8 mouse cellular contexts compared by ENCODE assay signal in genomic region chr9:56864216-56864729, GRCm38 (mm10). TPM values are rescaled to one million over a fixed set of nuclear protein-coding genes. Genes with fewer than 3 reads are reported as not detected.
DNase-seq lines count a peak whose midpoint lies in the region; ATAC-seq and TF ChIP-seq lines count a peak whose summit lies in the region.

Odf3l1 (minus strand) TSS chr9:56864679.

- H3K27me3 ChIP-seq in heart, adult 2 months (ENCODE audit: control insufficient read depth, insufficient read depth, low read length) = no peaks in the 10 kb centered on the region
- H3K27me3 ChIP-seq in forebrain, embryonic 10.5 days (ENCODE audit: poor library complexity, severe bottlenecking) = peaks cover 61% of the 10 kb centered on the region
- H3K27me3 ChIP-seq in intestine, postnatal 0 days (replicated peaks; ENCODE audit: control insufficient read depth, insufficient read depth, low read length) = no peaks in the 10 kb centered on the region
- H3K27me3 ChIP-seq in midbrain, embryonic 12.5 days = peaks cover 33% of the 10 kb centered on the region

- DNase-seq in heart, adult 2 months = peak in 1 of 2 experiments; percentile 48
- DNase-seq in heart, adult 9 months (ENCODE audit: low spot score in 2 of 2) = no peak
- no peak for DNase-seq in forebrain, embryonic 10.5 days (ENCODE audit: extremely low spot score, low spot score)
- DNase-seq in urinary bladder, postnatal 25 days (ENCODE audit: low spot score) = no peak
- no peak for DNase-seq in MN1 (ENCODE audit: low spot score)

- no peaks in the 10 kb centered on the region for H3K36me3 ChIP-seq in heart, adult 2 months (ENCODE audit: control insufficient read depth, insufficient read depth, low read length)
- H3K36me3 ChIP-seq in forebrain, embryonic 10.5 days (replicated peaks) = no peaks in the 10 kb centered on the region
- no peaks in the 10 kb centered on the region for H3K36me3 ChIP-seq in intestine, postnatal 0 days (ENCODE audit: control insufficient read depth, insufficient read depth)
- no peaks in the 10 kb centered on the region for H3K36me3 ChIP-seq in midbrain, embryonic 12.5 days

- H3K9me3 ChIP-seq in forebrain, embryonic 10.5 days = no peaks in the 10 kb centered on the region
- H3K9me3 ChIP-seq in intestine, postnatal 0 days (ENCODE audit: control insufficient read depth) = no peaks in the 10 kb centered on the region
- no peaks in the 10 kb centered on the region for H3K9me3 ChIP-seq in midbrain, embryonic 12.5 days

- peak within 1 kb of the TSS; percentile 60 for H3K4me2 ChIP-seq in intestine, postnatal 0 days (replicated peaks; ENCODE audit: low read depth)
- peak within 1 kb of the TSS; percentile 54 for H3K4me2 ChIP-seq in midbrain, embryonic 12.5 days (replicated peaks)

- no peaks in the 10 kb centered on the region for H3K79me2 ChIP-seq in heart, adult 2 months (replicated peaks; ENCODE audit: control insufficient read depth, insufficient read depth, low read length)

- TF ChIP-seq EP300 in heart, adult 2 months (IDR thresholded peaks at IDR 0.05; ENCODE audit: insufficient read depth, low read depth, low read length) = 0 out of 2 replicates have a peak, but pooled peaks have one; percentile 7

- H3K9ac ChIP-seq in heart, adult 2 months (ENCODE audit: low read depth, low read length) = peak within 1 kb of the TSS; percentile 62
- H3K9ac ChIP-seq in intestine, postnatal 0 days (ENCODE audit: low read depth, low read length) = peak within 1 kb of the TSS; percentile 38
- peak within 1 kb of the TSS; percentile 21; the same call in 1 of the 2 replicates for H3K9ac ChIP-seq in midbrain, embryonic 12.5 days (replicated peaks)

- H3K4me1 ChIP-seq in heart, adult 2 months (ENCODE audit: control insufficient read depth, insufficient read depth, low read length) = peaks cover 9% of the 10 kb centered on the region
- peaks cover 35% of the 10 kb centered on the region for H3K4me1 ChIP-seq in forebrain, embryonic 10.5 days
- peaks cover 8% of the 10 kb centered on the region; the same call in 1 of the 2 replicates for H3K4me1 ChIP-seq in intestine, postnatal 0 days (replicated peaks; ENCODE audit: control insufficient read depth, insufficient read depth, low read length)
- H3K4me1 ChIP-seq in midbrain, embryonic 12.5 days = peaks cover 21% of the 10 kb centered on the region

- WGBS in heart, adult 2 months = 13% methylated on average over 3 of the region's 3 CpGs
- 32% methylated on average over 3 of the region's 3 CpGs for WGBS in forebrain, embryonic 10.5 days
- 23% methylated on average over 3 of the region's 3 CpGs for WGBS in intestine, postnatal 0 days
- WGBS in midbrain, embryonic 12.5 days = 22% methylated on average over 3 of the region's 3 CpGs

- peak within 1 kb of the TSS; percentile 57 for H3K4me3 ChIP-seq in heart, adult 2 months
- H3K4me3 ChIP-seq in forebrain, embryonic 10.5 days = peak within 1 kb of the TSS; percentile 47
- H3K4me3 ChIP-seq in intestine, postnatal 0 days (ENCODE audit: low read depth, low read length) = peak within 1 kb of the TSS; percentile 46
- H3K4me3 ChIP-seq in midbrain, embryonic 12.5 days = peak within 1 kb of the TSS; percentile 31

- no peak for TF ChIP-seq CTCF in heart, adult 2 months (IDR thresholded peaks at IDR 0.05)
- no peak for TF ChIP-seq CTCF in intestine, postnatal 0 days (IDR thresholded peaks at IDR 0.05; ENCODE audit: low read depth)

- no peak for TF ChIP-seq POLR2A in heart, adult 2 months (IDR thresholded peaks at IDR 0.05; ENCODE audit: insufficient read depth, low read depth, low read length)

- intact Hi-C loops in heart, adult 2 months (cut with DNase I) = no loop called here

- ATAC-seq in intestine, postnatal 0 days = no peak
- ATAC-seq in midbrain, embryonic 12.5 days (ENCODE audit: low FRiP score, low read depth) = no peak
- no peak for ATAC-seq in monocyte, adult 5-6 weeks (replicated peaks; ENCODE audit: insufficient number of reproducible peaks, low FRiP score, low TSS enrichment, poor library complexity, severe bottlenecking)

- H3K27ac ChIP-seq in heart, adult 2 months = peak within 1 kb of the TSS; percentile 72
- H3K27ac ChIP-seq in forebrain, embryonic 10.5 days = peak within 1 kb of the TSS; percentile 36; the same call in 1 of the 2 replicates
- H3K27ac ChIP-seq in intestine, postnatal 0 days (ENCODE audit: low read depth, low read length) = peak within 1 kb of the TSS; percentile 7; the same call in 1 of the 2 replicates
- no peak within 1 kb of the TSS for H3K27ac ChIP-seq in midbrain, embryonic 12.5 days (replicated peaks)

RNA-seq across cellular contexts. Expression of gene Odf3l1, which starts in this region (rescaled TPM):
- not detected for total RNA-seq in heart, adult 2 months (2021)
- 1.5 and 1.6 TPM in 2 replicates for polyA plus RNA-seq in heart, adult 2 months (2012; rRNA removed)
- not detected in 2 replicates for polyA plus RNA-seq in forebrain, embryonic 10.5 days (2016; fragmentation: Nextera tagmentation; extraction: Ambion mirVana)
- polyA plus RNA-seq in intestine, postnatal 0 days (2015; fragmentation: Nextera tagmentation; extraction: Ambion mirVana) = 0.70 and 0.97 TPM in 2 replicates
- polyA plus RNA-seq in midbrain, embryonic 12.5 days (2016; fragmentation: Nextera tagmentation; extraction: Ambion mirVana) = not detected in 2 replicates
- total RNA-seq in monocyte, adult 5-6 weeks (2017) = not detected in 3 replicates
